Mouse (Mus musculus): ENCODE data around the gene Tlr12.

GRCm38 (mm10) chr4:128575811-128576210, 42.6 kb downstream of the Tlr12 start:
- TF ChIP-seq POLR2A (IDR thresholded peaks at IDR 0.05; ENCODE audit: extremely low read depth, insufficient read depth, low read length), result no peak
- TF ChIP-seq CTCF (IDR thresholded peaks at IDR 0.05; ENCODE audit: low read depth, low read length), result no peak
